Mouse (Mus musculus): ENCODE data around the gene Hsd17b14. TPM values are rescaled to one million over a fixed set of nuclear protein-coding genes. Genes with fewer than 3 reads are reported as not detected.

Hsd17b14 gene
- polyA plus RNA-seq, 1 experiment from 2014 or later, result 0.31 TPM

DNA sequence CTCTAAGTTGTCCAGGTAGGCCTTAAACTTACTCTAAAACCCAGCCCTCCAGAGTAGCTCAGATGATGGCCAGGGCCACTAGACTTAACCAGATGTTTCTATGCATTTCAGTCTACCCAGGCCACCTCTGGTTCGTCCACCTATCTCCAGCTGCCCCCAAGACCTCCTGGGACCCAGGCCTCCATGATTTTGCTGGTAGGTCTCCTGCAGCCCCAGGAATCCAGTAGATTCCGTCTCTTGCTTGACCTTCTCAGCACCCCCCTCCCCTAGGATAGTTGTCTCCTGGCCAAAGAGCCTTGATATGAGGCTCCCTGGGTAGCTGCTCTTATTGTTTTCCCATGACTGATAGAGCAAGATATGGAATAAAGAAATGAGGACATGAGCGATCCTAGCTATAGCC, 15.6 kb upstream of the Hsd17b14 start:
- Histone ChIP-seq H3K27me3 (ENCODE audit: control insufficient read depth, insufficient read depth, low read length) (no peaks in the 10 kb centered on the region), H3K4me3 (ENCODE audit: low read depth, low read length) (no peak overlapping the region), H3K36me3 (ENCODE audit: control insufficient read depth, insufficient read depth, low read length) (no peaks in the 10 kb centered on the region), H3K4me2 (no peak overlapping the region), H3K9me3 (replicated peaks; ENCODE audit: control insufficient read depth, low read length) (no peaks in the 10 kb centered on the region), H3K9ac (ENCODE audit: low read depth, low read length) (no peak overlapping the region), H3K27ac (ENCODE audit: low read depth, low read length) (no peak overlapping the region), H3K4me1 (ENCODE audit: control insufficient read depth, insufficient read depth, low read length) (peaks cover 4% of the 10 kb centered on the region)
- 77% methylated on average over 3 of the region's 3 CpGs for WGBS (ENCODE audit: insufficient replicate concordance)
- ATAC-seq (replicated peaks; ENCODE audit: insufficient number of reproducible peaks, low FRiP score, low TSS enrichment), result no peak

DNA sequence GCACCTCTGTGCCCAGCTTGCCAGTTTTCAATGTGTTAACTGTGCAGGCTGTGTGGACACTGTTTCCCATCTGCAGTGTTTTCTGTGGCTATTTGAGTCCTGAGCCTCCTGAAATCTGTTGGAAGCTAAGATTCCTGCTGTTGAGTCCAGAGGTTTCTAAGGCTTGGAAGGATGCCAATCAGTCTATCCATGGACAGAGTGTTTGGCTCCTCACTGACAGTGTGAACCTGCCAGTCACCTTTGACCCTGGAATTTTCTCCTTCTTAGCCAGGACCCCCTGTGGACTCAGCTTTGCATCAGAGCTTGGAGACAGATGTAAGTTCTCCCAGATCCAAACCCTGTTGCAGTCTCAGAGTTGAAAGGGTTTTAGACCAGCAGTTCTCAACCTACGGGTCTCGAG, 14.5 kb upstream of the Hsd17b14 start:
- Histone ChIP-seq H3K4me3 (ENCODE audit: low read depth, low read length) (no peak overlapping the region), H3K9ac (ENCODE audit: low read depth, low read length) (no peak overlapping the region), H3K4me1 (ENCODE audit: control insufficient read depth, insufficient read depth, low read length) (peaks cover 4% of the 10 kb centered on the region), H3K27ac (ENCODE audit: low read depth, low read length) (no peak overlapping the region), H3K27me3 (ENCODE audit: control insufficient read depth, insufficient read depth, low read length) (no peaks in the 10 kb centered on the region), H3K4me2 (no peak overlapping the region), H3K36me3 (ENCODE audit: control insufficient read depth, insufficient read depth, low read length) (no peaks in the 10 kb centered on the region), H3K9me3 (replicated peaks; ENCODE audit: control insufficient read depth, low read length) (no peaks in the 10 kb centered on the region)
- no peak for ATAC-seq (replicated peaks; ENCODE audit: insufficient number of reproducible peaks, low FRiP score, low TSS enrichment)
- WGBS (ENCODE audit: insufficient replicate concordance), result 72% methylated on average over 2 of the region's 2 CpGs

DNA sequence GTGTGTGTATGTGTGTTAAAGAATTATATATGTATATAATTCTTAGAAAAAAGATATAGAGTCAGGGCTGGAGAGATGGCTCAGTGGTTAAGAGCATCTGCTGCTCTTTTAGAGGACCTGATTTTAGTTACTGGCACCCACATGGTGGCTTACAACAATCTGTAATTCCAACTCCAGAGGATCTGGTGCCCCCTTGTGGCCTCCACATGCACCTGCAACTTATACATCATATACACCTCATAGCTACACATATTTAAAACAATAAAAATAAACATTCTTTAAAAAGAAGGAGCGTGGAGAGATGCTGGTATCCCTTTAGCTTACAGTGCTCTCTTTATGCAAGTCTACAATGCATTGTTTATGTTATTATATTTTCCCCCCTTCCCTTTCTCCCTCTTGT, 10.2 kb upstream of the Hsd17b14 start:
- 77% methylated on average over 1 of the region's 1 CpGs for WGBS (ENCODE audit: insufficient replicate concordance)
- Histone ChIP-seq H3K4me3 (ENCODE audit: low read depth, low read length) (no peak overlapping the region), H3K4me2 (no peak overlapping the region), H3K9ac (ENCODE audit: low read depth, low read length) (no peak overlapping the region), H3K36me3 (ENCODE audit: control insufficient read depth, insufficient read depth, low read length) (no peaks in the 10 kb centered on the region), H3K4me1 (ENCODE audit: control insufficient read depth, insufficient read depth, low read length) (no peaks in the 10 kb centered on the region), H3K27ac (ENCODE audit: low read depth, low read length) (no peak overlapping the region), H3K9me3 (replicated peaks; ENCODE audit: control insufficient read depth, low read length) (no peaks in the 10 kb centered on the region), H3K27me3 (ENCODE audit: control insufficient read depth, insufficient read depth, low read length) (no peaks in the 10 kb centered on the region)
- no peak for ATAC-seq (replicated peaks; ENCODE audit: insufficient number of reproducible peaks, low FRiP score, low TSS enrichment)

DNA sequence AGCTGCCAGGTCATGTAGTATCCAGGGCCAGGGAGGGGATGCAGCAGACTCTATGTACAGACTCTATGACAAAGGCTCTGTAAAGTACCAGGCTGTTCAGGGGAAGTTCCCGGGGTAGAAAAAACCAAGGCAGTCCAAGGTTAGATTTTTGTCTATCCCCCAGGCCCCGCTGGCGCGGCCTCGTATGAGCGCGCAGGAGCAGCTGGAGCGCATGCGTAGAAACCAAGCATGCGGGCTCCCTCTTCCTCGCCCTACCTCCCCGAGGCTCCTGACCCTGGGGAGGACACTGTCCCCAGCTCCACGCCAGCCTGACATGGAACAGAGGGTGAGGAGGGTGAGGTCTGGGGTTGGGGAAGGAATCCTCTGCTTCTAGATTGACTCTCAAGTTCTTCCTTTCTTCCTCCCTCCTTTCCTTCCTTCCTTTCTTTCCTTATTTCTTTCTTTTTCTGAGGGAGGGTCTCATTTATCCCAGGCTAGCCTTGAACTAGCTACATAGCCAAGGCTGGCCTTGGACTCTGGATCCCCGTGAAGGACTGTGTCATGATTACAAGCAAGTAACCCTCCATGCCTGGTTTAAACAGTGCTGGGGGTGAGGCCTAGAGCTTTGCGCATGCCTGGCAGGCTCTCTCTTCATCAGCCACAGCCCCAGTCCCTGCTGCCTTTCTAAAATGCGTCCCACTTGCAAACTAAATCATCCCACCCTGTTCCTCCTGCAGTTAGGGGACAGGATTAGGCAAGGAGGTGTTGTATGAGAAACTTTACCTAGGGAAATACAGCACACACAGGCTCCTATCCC, 4.9 kb upstream of the Hsd17b14 start:
- no peak overlapping the region for H3K9ac ChIP-seq (ENCODE audit: low read depth, low read length)
- WGBS (ENCODE audit: insufficient replicate concordance), result 89% methylated on average over 16 of the region's 16 CpGs

DNA sequence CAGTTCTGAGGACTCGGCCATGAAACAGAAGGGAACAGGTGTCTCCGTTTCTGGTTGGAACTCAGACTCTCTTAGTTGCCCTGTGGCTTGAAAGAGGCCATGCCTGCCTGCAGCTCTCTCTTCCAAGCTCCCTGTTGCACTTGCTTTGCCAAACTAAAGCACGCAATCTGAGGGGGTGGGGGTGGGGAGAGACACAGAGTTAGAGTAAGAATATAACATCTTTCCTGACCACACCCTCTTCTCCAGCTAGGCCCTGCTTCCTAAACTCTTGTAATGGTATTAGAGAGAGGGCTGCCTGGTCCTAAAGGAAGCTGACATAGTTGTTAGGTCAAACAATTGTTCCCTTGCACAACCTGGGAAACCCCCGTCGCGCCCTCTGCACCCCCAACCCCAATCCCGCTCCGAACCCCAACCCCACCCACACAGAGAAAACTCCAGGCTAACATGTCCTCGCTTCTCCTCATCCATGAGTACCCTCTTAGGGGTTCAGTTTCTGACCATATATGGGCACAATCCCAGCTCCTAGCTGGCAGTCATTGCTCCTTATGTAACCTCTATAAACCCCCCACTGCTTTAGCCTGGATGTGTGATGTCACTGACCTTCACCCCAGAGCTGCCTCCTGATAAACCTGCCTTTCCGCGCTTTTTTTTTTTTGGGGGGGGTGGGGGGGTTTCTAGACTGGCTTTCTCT, 3.7 kb upstream of the Hsd17b14 start:
- no peak overlapping the region for H3K9ac ChIP-seq (ENCODE audit: low read depth, low read length)
- no peak overlapping the region for H3K27ac ChIP-seq (ENCODE audit: low read depth, low read length)
- H3K4me1 ChIP-seq (ENCODE audit: control insufficient read depth, insufficient read depth, low read length), result no peaks in the 10 kb centered on the region
- H3K27me3 ChIP-seq (ENCODE audit: control insufficient read depth, insufficient read depth, low read length), result no peaks in the 10 kb centered on the region
- H3K4me2 ChIP-seq, result no peak overlapping the region
- no peaks in the 10 kb centered on the region for H3K9me3 ChIP-seq (replicated peaks; ENCODE audit: control insufficient read depth, low read length)
- no peak overlapping the region for H3K4me3 ChIP-seq (ENCODE audit: low read depth, low read length)
- WGBS (ENCODE audit: insufficient replicate concordance), result 72% methylated on average over 11 of the region's 11 CpGs
- no peak for ATAC-seq (replicated peaks; ENCODE audit: insufficient number of reproducible peaks, low FRiP score, low TSS enrichment)
- H3K36me3 ChIP-seq (ENCODE audit: control insufficient read depth, insufficient read depth, low read length), result no peaks in the 10 kb centered on the region

More for the DNA sequence above, 4.9 kb upstream of the Hsd17b14 start:
- Histone ChIP-seq H3K4me2 (no peak overlapping the region), H3K9me3 (replicated peaks; ENCODE audit: control insufficient read depth, low read length) (no peaks in the 10 kb centered on the region), H3K4me3 (ENCODE audit: low read depth, low read length) (no peak overlapping the region), H3K4me1 (ENCODE audit: control insufficient read depth, insufficient read depth, low read length) (no peaks in the 10 kb centered on the region), H3K36me3 (ENCODE audit: control insufficient read depth, insufficient read depth, low read length) (no peaks in the 10 kb centered on the region), H3K27ac (ENCODE audit: low read depth, low read length) (no peak overlapping the region), H3K27me3 (ENCODE audit: control insufficient read depth, insufficient read depth, low read length) (no peaks in the 10 kb centered on the region)
- ATAC-seq (replicated peaks; ENCODE audit: insufficient number of reproducible peaks, low FRiP score, low TSS enrichment), result no peak

DNA sequence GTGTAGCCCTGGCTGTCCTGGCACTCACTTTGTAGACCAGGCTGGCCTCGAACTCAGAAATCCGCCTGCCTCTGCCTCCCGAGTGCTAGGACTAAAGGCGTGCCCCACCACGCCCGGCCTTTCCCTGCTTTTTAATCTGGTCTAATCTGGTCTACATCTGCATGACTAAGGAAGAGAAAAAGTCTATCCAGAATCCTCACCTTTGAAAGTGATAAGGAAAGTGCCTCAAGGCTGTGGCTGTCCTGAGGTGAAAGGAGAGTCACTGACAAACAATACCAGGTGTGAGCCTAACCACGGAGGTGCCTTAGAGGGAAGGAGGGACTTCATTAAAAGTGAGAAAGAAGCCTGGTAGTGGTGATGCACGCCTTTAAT, 3.2 kb upstream of the Hsd17b14 start:
- Histone ChIP-seq H3K4me3 (ENCODE audit: low read depth, low read length) (no peak overlapping the region), H3K27ac (ENCODE audit: low read depth, low read length) (no peak overlapping the region), H3K9me3 (replicated peaks; ENCODE audit: control insufficient read depth, low read length) (no peaks in the 10 kb centered on the region), H3K36me3 (ENCODE audit: control insufficient read depth, insufficient read depth, low read length) (no peaks in the 10 kb centered on the region), H3K9ac (ENCODE audit: low read depth, low read length) (no peak overlapping the region), H3K27me3 (ENCODE audit: control insufficient read depth, insufficient read depth, low read length) (no peaks in the 10 kb centered on the region), H3K4me2 (no peak overlapping the region), H3K4me1 (ENCODE audit: control insufficient read depth, insufficient read depth, low read length) (no peaks in the 10 kb centered on the region)
- 75% methylated on average over 8 of the region's 8 CpGs for WGBS (ENCODE audit: insufficient replicate concordance)
- no peak for ATAC-seq (replicated peaks; ENCODE audit: insufficient number of reproducible peaks, low FRiP score, low TSS enrichment)

DNA sequence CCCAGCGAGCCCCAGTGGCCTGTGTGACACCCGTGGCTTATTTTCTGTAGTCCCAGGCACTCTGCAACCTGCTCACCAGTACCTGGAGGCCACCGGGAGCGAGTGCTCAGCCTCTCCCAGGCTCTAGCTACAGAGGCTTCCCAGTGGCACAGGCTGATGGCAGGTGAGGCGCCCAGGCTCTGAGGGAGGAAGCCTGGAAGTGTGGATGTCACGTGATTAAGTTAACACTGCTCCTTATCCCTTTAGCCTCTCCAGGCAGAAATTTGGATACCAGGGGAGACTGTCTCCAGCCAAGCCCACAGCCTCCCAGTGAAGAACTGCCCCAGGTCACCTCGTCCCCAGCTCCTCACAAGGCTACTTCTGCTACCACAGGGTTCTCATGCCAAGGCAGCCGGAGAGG, 1.2 kb upstream of the Hsd17b14 start:
- 56% methylated on average over 8 of the region's 8 CpGs for WGBS (ENCODE audit: insufficient replicate concordance)
- ATAC-seq (replicated peaks; ENCODE audit: insufficient number of reproducible peaks, low FRiP score, low TSS enrichment), result no peak
- Histone ChIP-seq H3K27ac (ENCODE audit: low read depth, low read length) (no peak overlapping the region), H3K36me3 (ENCODE audit: control insufficient read depth, insufficient read depth, low read length) (no peaks in the 10 kb centered on the region), H3K4me1 (ENCODE audit: control insufficient read depth, insufficient read depth, low read length) (no peaks in the 10 kb centered on the region), H3K9ac (ENCODE audit: low read depth, low read length) (no peak overlapping the region), H3K9me3 (replicated peaks; ENCODE audit: control insufficient read depth, low read length) (no peaks in the 10 kb centered on the region), H3K4me2 (no peak overlapping the region), H3K4me3 (ENCODE audit: low read depth, low read length) (no peak overlapping the region), H3K27me3 (ENCODE audit: control insufficient read depth, insufficient read depth, low read length) (no peaks in the 10 kb centered on the region)

DNA sequence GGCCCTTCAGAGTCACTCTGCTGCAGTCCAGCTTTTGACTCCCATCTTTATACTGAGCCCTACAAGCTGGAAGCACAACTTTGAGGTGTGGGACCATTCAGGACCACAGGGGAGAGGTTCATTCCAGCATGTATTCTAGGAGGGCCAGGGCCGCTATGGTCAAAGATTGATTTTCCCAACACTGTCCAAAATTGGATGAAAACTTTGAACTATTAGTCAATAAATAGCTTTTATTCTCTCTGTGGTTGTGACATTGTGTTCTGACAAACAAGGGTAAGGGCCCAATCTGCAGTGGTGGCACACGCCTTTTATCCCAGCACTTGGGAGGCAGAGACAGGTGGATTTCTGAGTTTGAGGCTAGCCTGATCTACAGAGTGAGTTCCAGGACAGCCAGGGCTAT, 703 bp upstream of the Hsd17b14 start:
- ATAC-seq (replicated peaks; ENCODE audit: insufficient number of reproducible peaks, low FRiP score, low TSS enrichment), result no peak
- Histone ChIP-seq H3K9ac (ENCODE audit: low read depth, low read length) (no peak overlapping the region), H3K27me3 (ENCODE audit: control insufficient read depth, insufficient read depth, low read length) (no peaks in the 10 kb centered on the region), H3K4me2 (no peak overlapping the region), H3K36me3 (ENCODE audit: control insufficient read depth, insufficient read depth, low read length) (no peaks in the 10 kb centered on the region), H3K4me3 (ENCODE audit: low read depth, low read length) (no peak overlapping the region), H3K4me1 (ENCODE audit: control insufficient read depth, insufficient read depth, low read length) (no peaks in the 10 kb centered on the region), H3K9me3 (replicated peaks; ENCODE audit: control insufficient read depth, low read length) (no peaks in the 10 kb centered on the region), H3K27ac (ENCODE audit: low read depth, low read length) (no peak overlapping the region)
- 79% methylated on average over 2 of the region's 2 CpGs for WGBS (ENCODE audit: insufficient replicate concordance)

DNA sequence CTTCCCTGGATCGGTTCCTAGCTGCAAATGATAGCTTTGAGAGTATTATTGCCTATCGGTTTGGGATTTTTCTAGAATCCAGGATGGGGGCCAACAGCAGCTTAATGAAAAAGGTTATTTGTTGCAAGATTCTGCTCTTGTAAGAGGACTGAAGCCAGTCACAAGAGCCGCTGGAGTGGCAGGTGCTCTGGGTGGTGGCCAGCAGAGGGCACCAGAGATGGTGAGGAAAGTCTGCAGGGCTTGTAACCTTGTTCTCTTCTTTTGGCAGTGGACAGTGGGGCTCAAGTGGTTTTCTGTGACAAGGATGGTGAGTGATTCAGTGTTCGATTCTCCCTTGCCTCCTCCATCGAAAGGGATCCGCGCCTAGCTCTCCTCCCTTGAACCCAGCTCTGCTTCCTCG, 1.1 kb downstream of the Hsd17b14 start:
- no peak for ATAC-seq (replicated peaks; ENCODE audit: insufficient number of reproducible peaks, low FRiP score, low TSS enrichment)
- no peak overlapping the region for H3K9ac ChIP-seq (ENCODE audit: low read depth, low read length)
- 18% methylated on average over 8 of the region's 8 CpGs for WGBS (ENCODE audit: insufficient replicate concordance)

More for the DNA sequence above, 1.1 kb downstream of the Hsd17b14 start:
- Histone ChIP-seq H3K9me3 (replicated peaks; ENCODE audit: control insufficient read depth, low read length) (no peaks in the 10 kb centered on the region), H3K27me3 (ENCODE audit: control insufficient read depth, insufficient read depth, low read length) (no peaks in the 10 kb centered on the region), H3K36me3 (ENCODE audit: control insufficient read depth, insufficient read depth, low read length) (no peaks in the 10 kb centered on the region), H3K4me3 (ENCODE audit: low read depth, low read length) (no peak overlapping the region), H3K4me1 (ENCODE audit: control insufficient read depth, insufficient read depth, low read length) (no peaks in the 10 kb centered on the region), H3K27ac (ENCODE audit: low read depth, low read length) (no peak overlapping the region), H3K4me2 (no peak overlapping the region; the same call in 1 of the 2 replicates)

All from heart, embryonic 11.5 days (tissue).